Mouse (Mus musculus): ENCODE data around the gene Ppme1.

The Ppme1 gene

DNA sequence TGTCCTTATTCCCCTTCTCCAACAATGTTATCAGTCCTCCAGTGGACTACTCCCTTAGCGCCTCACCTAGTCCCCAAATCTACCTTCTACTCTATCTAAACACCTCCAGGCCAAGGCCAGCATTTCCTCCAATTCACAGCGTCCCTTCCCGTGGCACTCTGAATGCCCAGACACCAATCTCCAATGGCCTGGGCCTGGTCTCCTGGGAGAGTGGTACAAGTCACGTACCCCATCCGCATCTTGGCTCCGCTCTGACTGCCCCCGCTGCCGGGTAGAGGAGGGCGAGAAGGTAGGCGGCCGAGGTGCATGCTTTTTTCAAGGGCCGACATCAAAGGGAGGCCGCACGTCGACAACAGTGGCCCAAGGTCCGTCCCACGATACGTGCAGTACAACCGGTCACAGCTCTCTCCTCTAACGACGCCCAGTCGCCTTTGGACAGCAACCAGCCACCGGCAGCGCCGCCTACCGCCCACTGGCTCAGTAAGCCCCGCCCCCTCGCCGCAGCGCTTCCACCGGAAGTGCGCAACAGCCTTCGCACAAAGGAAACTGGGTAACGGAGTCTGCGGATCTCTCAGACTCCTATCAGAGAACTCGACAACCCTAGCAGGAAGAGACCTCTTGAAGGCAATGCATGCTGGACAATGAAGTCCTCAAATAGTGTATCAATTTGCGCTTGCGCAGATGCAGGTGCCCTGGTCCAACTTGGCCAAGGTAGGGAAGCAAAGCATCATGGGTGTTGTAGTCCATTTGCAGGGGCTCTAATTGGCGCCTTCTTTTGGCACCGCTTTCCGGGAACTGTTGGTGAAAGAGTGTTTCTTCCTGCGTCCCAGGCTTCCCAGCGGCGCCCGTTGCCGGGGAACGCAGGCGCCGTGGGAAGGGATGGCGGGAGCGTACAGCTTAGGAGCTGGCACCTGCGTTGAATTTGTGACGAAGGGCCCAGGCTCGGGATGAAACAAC lies at the start of gene Ppme1, which contains the start of gene C2cd3:
Gene Ppme1, minus strand, starts transcription at position 813 of the 957 bp plus-strand sequence.
Gene C2cd3, plus strand, starts transcription at position 739 of the 957 bp plus-strand sequence.
- DNase-seq = peak; percentile 100

GRCm38 (mm10) chr7:100408684-100409083 lies 36.6 kb upstream of the Ppme1 start:
- DNase-seq = no peak

DNA sequence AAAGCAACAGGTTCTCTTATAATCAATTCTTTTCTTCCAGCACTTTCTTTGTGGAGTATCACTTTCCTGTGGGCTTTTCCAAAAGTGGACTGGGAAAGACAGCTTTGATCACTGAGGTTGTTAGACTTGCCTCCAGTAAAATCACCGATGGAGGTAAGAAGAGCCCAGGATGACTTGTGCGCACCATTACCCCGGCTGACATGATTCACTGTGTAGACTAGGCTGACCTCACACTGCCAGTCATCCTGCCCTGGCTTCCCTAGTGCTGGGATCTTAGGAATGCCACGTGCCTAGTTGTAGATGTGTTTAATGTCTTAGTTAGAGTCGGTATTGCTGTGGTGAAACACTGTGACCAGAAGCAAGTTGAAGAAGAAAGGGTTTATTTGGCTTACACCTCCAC lies 35.6 kb upstream of the Ppme1 start:
- DNase-seq = no peak

- no peak for DNase-seq
Observed at GRCm38 (mm10) chr7:100402715-100403114, 30.6 kb upstream of the Ppme1 start.

DNA sequence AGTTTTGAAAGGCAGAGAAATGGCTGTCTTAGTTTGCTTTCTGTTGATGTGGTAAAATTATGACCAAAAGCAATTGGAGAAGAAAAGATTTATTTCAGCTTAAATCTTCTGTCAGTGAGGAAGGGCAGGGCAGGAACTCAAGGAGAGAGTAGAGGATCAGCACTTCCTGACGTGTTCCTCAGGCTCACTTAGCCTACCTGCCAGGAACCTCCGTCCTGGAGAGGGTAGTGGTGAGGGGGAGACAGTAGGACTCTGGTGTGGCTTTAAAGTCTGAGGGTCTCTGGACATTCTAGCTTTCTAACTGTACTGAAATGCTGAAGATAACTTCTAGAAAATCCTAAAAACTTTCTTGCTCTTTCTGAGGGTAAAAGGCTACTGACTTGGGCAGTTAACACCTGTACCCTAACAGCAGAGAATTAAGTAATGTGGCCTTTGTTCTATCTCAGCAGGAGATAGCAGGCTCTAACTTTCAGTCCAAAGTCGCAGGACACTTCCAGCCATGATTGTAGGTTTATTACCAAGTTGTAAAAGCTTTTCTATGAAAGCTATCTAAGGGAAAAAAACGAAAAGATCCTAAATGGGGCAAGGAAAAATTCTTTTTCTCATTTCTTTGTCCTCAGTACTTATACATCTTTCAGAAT lies 28.9 kb upstream of the Ppme1 start:
- DNase-seq = no peak

DNA sequence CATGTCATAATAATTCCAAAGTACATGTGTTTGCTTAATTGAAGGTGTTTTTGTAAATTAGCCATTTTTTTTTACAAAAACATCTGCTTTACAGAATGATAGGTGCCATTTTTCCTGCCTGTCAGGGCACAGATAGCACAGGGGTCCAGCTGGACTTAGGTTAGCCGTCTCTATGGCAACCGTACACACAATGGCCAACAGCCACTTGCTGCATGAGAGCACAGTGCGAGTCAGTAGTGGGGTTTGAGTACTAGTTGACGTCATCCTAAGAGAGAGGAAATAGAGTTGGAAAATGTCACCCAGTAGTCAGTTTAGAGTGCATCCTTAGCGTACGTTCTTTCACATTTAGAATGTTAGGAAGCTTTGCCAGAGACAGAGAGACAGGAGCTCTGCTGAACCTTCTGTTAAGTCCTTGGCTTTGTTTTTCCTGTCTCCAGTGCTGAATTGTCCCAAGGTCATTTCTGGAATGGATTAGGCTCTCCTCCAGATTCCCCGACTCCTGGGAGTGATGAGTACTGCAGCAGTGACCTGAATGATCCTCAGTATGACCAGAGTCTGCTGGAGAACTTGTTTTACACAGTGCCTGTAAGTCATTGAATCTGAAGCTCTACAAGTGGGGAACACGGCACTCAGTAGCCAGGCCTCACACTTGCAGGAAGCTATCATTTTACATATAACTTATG lies 27.3 kb upstream of the Ppme1 start:
- peak; percentile 50 for DNase-seq

GRCm38 (mm10) chr7:100392265-100392664 lies 20.2 kb upstream of the Ppme1 start:
- no peak for DNase-seq

- no peak for DNase-seq
Observed at GRCm38 (mm10) chr7:100390166-100390565, 18.1 kb upstream of the Ppme1 start.

GRCm38 (mm10) chr7:100388174-100388573 lies 16.1 kb upstream of the Ppme1 start:
- DNase-seq = no peak

GRCm38 (mm10) chr7:100383207-100383606 lies 11.1 kb upstream of the Ppme1 start:
- DNase-seq = no peak

DNA sequence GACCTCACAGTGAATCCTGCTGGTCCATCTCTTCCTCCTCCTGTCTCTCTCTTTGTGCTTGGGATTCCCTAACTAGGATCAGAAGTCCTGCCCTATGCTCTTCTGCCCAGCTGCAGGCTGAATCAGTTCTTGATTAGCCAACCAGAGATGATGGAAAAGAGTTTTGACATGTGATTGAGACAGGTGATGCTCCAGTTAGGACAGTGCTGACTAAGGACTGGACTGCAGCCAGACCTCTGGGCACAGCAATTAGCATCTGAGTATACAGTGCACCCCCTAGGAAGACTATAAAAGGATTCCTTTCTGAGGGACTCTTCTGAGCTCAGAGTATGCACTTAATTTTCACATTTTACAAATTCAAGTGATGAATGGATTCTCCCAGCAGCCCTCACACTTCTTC lies 9.1 kb upstream of the Ppme1 start:
- DNase-seq = no peak

GRCm38 (mm10) chr7:100378257-100378656 lies 6.2 kb upstream of the Ppme1 start:
- no peak for DNase-seq

GRCm38 (mm10) chr7:100372452-100372980 lies 409 bp upstream of the Ppme1 start:
- peak; percentile 6 for DNase-seq

GRCm38 (mm10) chr7:100364888-100365287 lies 7.2 kb downstream of the Ppme1 start:
- peak; percentile 9 for DNase-seq

DNA sequence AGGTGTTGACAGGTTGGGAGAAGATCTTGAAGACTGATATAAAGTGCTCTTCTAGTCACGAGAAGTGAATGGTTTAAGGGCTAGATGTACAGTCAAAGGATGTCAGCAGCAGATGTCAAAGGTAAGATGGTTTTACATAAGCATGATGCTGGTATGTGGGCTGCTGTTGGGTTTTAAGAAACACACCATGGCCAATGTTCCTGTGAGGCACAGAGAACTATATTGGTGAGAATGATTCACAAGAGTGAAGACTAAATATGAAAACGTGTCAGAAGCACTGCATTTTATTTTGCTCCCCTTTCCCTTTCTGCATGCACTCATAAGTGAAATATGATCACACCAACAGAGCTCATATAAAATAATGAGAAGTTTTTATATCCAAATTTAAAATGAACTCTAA lies 8.9 kb downstream of the Ppme1 start:
- DNase-seq = no peak

DNA sequence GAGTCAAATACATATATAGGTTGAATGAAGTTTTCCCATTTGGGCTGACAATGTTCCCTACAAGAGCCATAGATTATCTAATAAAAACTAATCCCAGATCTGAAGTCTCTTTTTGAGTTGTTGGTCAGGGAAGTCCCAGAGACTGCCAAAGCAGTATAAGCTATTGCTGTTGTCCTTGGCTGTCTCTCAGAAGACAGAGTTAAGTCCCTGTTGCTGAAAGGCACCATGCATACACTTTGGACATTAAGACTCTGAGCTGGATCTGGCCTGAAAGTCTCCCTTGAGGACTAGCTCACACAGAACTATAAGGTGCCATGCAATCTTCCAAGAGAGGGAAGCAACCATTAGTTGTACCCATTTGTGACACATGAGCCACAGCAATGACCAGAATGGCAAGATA lies 14.3 kb downstream of the Ppme1 start:
- no peak for DNase-seq

DNA sequence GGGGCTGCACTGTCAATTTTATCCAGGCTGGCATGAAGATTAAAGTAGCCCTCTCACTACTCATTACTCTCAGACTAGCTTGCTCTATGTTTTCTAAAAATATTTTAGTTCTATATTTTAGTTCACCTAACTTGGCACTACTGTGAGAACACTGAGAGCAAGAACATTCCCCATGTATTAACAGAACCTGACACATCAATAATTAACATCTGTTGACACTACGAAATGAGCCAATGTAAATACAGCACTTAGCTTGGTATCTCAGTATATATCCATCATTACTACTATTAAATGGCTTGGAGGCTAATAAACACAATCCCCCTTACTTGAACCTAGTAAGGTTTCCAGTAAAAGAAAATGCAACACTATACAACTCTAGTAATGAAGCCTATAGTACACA lies 15.3 kb downstream of the Ppme1 start:
- DNase-seq = no peak

- DNase-seq = no peak
Observed at GRCm38 (mm10) chr7:100356324-100356723, 15.8 kb downstream of the Ppme1 start.

DNA sequence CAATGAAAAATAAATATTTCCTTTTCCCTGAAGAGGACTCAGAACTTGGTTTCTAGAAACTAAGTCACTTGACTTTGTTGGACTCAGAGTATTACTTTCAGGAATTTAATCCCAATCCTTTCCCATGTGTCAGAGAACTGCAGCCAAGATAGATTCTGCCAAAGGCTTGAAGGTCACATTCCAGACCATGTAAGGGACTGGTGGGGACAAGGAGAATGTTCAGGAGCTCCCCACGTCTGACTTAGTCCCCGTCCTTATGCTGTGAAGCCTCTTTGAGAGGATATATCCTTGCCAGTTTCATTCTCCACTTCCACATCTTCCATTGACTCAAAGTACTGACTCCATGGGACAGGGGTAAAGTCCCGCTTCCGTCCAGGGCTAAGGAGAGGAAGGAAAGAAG lies 17.1 kb downstream of the Ppme1 start:
- DNase-seq = no peak

- DNase-seq = no peak
Observed at GRCm38 (mm10) chr7:100335921-100336320, 36.2 kb downstream of the Ppme1 start.

DNA sequence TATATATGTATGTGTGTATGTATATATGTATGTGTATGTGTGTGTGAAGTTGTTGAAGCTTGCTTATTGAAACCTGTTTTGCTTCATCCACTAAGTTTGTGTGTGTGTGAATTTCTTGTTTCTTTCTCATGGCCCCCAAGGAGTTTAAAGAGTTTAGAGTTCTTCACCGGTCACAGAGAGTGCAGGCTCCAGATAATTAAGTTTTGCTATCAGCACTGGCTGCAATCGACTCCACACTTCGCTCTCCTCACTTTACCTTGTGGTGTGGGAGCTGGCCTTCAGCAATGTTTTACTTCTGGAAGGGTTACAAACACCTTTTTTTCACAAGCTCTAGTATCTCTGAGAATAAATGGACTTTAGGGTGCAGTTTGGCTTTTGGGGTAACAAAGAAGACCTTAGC lies 40.8 kb downstream of the Ppme1 start:
- DNase-seq = no peak

DNA sequence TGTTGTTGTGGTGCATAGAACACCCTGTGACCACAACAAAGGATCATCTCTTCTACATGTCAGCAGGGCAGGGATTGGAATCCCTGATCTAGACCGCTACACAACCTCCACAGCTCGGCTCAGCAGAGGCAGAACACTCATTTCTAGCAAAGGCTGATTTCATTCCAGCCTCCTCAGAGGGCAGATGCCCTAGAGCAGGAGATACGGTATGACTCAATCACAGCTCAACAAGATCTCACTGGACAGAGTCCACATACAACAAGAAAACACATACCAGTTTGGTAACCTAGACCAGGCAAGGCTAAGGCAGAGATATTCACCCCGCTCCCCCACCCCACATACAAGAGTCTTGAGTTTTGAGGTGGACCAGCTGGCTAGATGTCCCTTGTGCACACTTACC lies 43.5 kb downstream of the Ppme1 start:
- no peak for DNase-seq

DNA sequence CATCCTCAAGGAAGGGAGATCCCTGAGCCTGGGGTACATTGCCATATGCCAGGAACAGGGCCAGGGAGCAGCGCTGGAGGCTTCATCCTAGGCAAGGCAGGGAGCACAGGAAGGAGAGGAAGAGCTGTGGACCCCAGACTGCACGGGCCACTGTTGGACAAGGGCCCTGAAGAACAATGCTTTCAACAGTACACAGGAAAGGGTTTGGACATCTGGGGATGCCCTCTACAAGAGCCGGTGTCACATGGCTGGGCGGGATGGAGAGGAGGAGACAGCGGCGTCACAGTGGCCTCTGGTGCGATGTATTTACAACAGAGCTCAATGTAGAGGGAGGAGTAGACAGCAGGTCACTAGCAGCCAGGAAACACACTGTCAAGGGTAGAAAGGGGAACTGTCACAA lies 44.6 kb downstream of the Ppme1 start:
- peak; percentile 75 for DNase-seq
